Mouse (Mus musculus) macrophage (primary cell): ENCODE results near the gene Actg1. TPM values are rescaled to one million over a fixed set of nuclear protein-coding genes. Genes with fewer than 3 reads are reported as not detected.
A peak's percentile ranks its signal among the peaks of the same experiment; 100 is the strongest.

Experiments used
- H3K27ac ChIP-seq: fragments of 350-480 bp; formaldehyde crosslinking; 2 replicates; pipeline ENCODE4 v1.9.0; 2021
- H3K36me3 ChIP-seq: fragments of 350-480 bp; formaldehyde crosslinking; 2 replicates; pipeline ENCODE4 v1.9.0; 2021; ENCODE audit errors: inconsistent target
- H3K4me3 ChIP-seq: fragments of 350-480 bp; formaldehyde crosslinking; 2 replicates; pipeline ENCODE4 v1.9.0; 2021; ENCODE audit errors: inconsistent target
- H3K79me2 ChIP-seq: fragments of 350-480 bp; formaldehyde crosslinking; 2 replicates; pipeline ENCODE4 v1.9.0; 2021; ENCODE audit errors: inconsistent target
- WGBS: methylation state at CpG from one replicate; pipeline ENCODE4 v1.1.7; 2026; ENCODE audit warnings: inconsistent platforms; ENCODE audit not compliant: missing documents; 5-methylcytosine and 5-hydroxymethylcytosine counted together
- polyA plus RNA-seq: library from polyadenylated mRNA; stranded (reverse); fragments of 250-400 nt; gene quantifications from 3 replicates; pipeline ENCODE4 v1.2.4, GENCODE M21; 2018; ENCODE audit warnings: inconsistent platforms
- total RNA-seq, 78 experiments: library from RNA; depleted of rRNA; stranded (reverse); fragments of 250-400 nt; gene quantifications; 1 replicate in 9 of 78; 2 replicates in 24 of 78; 3 replicates in 43 of 78; 4 replicates in 2 of 78; pipeline ENCODE4 v1.2.4; 2018; ENCODE audit warnings: inconsistent platforms in 56 of 78

Actg1 gene
- total RNA-seq (2018; cell fraction: chromatin; rRNA removed), result 1,000 to 10,000 TPM in 2 of 26 experiments, 100 to 1,000 TPM in 24; 287 to 1,531 (median 530) TPM
- 1,000 to 10,000 TPM; 1,610 to 3,491 (median 2,081) TPM for total RNA-seq (2018; cell fraction: cytosol; rRNA removed)
- total RNA-seq (2018; cell fraction: nucleus; rRNA removed), result 1,000 to 10,000 TPM in 17 of 26 experiments, 100 to 1,000 TPM in 9; 698 to 2,123 (median 1,142) TPM
- 1,569 to 2,966 TPM (median 1,773 TPM) in 3 replicates for polyA plus RNA-seq

GRCm38 (mm10) chr11:120347791-120348683 lies at the start of gene Actg1:
Gene Actg1 (minus strand): TSS chr11:120348542.
- WGBS, result under 1% methylated on average over 92 of the region's 103 CpGs
- Histone ChIP-seq H3K36me3 (no peaks in the 10 kb centered on the region), H3K79me2 (peaks cover 39% of the 10 kb centered on the region), H3K27ac (peak within 1 kb of the TSS; percentile 98), H3K4me3 (peak within 1 kb of the TSS; percentile 85)

DNA sequence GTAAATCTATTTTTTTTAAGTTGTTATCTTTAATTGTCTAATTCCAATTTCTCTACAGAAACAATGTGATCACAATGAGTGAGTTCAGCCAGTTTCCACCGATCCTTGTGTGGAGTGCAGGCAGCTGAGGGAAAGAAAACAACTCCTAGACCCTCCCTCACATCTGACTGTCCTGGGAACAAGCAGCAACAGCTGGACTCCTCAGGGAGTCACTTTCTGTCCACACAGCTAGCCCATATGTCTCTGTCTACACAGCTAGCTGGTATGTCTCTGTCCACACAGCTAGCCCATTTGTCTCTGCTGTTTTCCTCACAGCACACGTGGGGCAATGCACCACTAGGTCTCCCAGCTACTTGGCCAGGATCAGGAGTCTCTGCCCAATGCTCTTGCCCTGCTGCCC lies 49.3 kb upstream of the Actg1 start:
- Histone ChIP-seq H3K36me3 (peaks cover 88% of the 10 kb centered on the region), H3K4me3 (no peak overlapping the region), H3K79me2 (peaks cover 73% of the 10 kb centered on the region; the same call in 1 of the 2 replicates), H3K27ac (no peak overlapping the region)
- 97% methylated on average over 2 of the region's 2 CpGs for WGBS

GRCm38 (mm10) chr11:120395661-120396060 lies 47.3 kb upstream of the Actg1 start:
- 80% methylated on average over 4 of the region's 4 CpGs for WGBS
- peaks cover 83% of the 10 kb centered on the region; the same call in 1 of the 2 replicates for H3K79me2 ChIP-seq
- no peak overlapping the region for H3K27ac ChIP-seq
- peaks cover 83% of the 10 kb centered on the region for H3K36me3 ChIP-seq
- H3K4me3 ChIP-seq, result no peak overlapping the region

GRCm38 (mm10) chr11:120388580-120388979 lies 40.2 kb upstream of the Actg1 start:
- Histone ChIP-seq H3K36me3 (peaks cover 61% of the 10 kb centered on the region), H3K27ac (no peak overlapping the region), H3K79me2 (peaks cover 23% of the 10 kb centered on the region; the same call in 1 of the 2 replicates), H3K4me3 (no peak overlapping the region)
- WGBS, result 93% methylated on average over 8 of the region's 9 CpGs

- Histone ChIP-seq H3K36me3 (peaks cover 62% of the 10 kb centered on the region), H3K27ac (no peak overlapping the region), H3K79me2 (peaks cover 9% of the 10 kb centered on the region; the same call in 1 of the 2 replicates), H3K4me3 (no peak overlapping the region)
- 54% methylated on average over 2 of the region's 2 CpGs for WGBS
Observed at GRCm38 (mm10) chr11:120387157-120387556, 38.8 kb upstream of the Actg1 start.

- no peak overlapping the region for H3K4me3 ChIP-seq
- 95% methylated on average over 6 of the region's 6 CpGs for WGBS
- peaks cover 62% of the 10 kb centered on the region for H3K36me3 ChIP-seq
- no peak overlapping the region for H3K27ac ChIP-seq
- peaks cover 4% of the 10 kb centered on the region; the same call in 1 of the 2 replicates for H3K79me2 ChIP-seq
Observed at GRCm38 (mm10) chr11:120386632-120387031, 38.3 kb upstream of the Actg1 start.

- H3K4me3 ChIP-seq, result no peak overlapping the region
- peaks cover 64% of the 10 kb centered on the region for H3K36me3 ChIP-seq
- H3K79me2 ChIP-seq, result no peaks in the 10 kb centered on the region
- H3K27ac ChIP-seq, result no peak overlapping the region
- WGBS, result 97% methylated on average over 9 of the region's 9 CpGs
Observed at GRCm38 (mm10) chr11:120382509-120382908, 34.2 kb upstream of the Actg1 start.

- H3K36me3 ChIP-seq, result peaks cover 58% of the 10 kb centered on the region
- no peak overlapping the region for H3K27ac ChIP-seq
- no peak overlapping the region for H3K4me3 ChIP-seq
- WGBS, result 84% methylated on average over 4 of the region's 4 CpGs
- H3K79me2 ChIP-seq, result no peaks in the 10 kb centered on the region
Observed at GRCm38 (mm10) chr11:120381157-120381556, 32.8 kb upstream of the Actg1 start.

- 90% methylated on average over 3 of the region's 3 CpGs for WGBS
- peaks cover 49% of the 10 kb centered on the region for H3K36me3 ChIP-seq
- no peak overlapping the region for H3K4me3 ChIP-seq
- H3K79me2 ChIP-seq, result no peaks in the 10 kb centered on the region
- H3K27ac ChIP-seq, result no peak overlapping the region
Observed at GRCm38 (mm10) chr11:120380271-120380670, 31.9 kb upstream of the Actg1 start.

- 11% methylated on average over 54 of the region's 54 CpGs for WGBS
- no peak within 1 kb of the TSS for H3K27ac ChIP-seq
- H3K79me2 ChIP-seq, result no peaks in the 10 kb centered on the region
- H3K36me3 ChIP-seq, result peaks cover 45% of the 10 kb centered on the region
- peak within 1 kb of the TSS; percentile 50 for H3K4me3 ChIP-seq
Observed at GRCm38 (mm10) chr11:120378611-120379540, 30.5 kb upstream of the Actg1 start, which contains the start of gene Faap100. Gene Faap100 (minus strand): TSS chr11:120378764.

DNA sequence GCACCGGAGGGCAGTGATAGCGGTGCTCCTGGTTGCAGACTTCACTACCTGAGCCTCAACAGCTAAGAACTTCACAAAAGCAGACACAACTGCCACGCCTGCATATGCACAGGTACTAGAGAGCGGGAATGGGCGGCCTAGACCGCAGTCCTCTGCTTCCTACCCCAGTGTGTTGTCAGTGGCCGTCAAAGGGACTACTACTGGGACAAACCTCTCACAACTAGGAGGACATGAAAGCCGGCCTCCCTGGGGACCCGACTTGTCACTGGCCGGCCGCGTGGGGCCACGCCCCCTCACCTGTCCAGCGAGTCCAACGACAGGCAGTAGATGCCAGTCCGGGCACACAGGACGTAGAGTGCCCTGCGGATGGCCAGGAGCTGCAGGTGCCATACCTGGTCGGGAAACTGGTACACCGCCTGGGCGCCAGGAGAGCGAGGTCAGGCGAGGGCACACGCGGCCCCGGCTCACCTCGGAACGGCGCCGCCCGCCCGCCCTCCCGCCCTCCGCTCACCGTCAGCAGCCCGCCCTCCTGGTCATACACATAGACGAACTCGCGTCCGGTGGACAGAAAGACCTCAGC lies 29.8 kb upstream of the Actg1 start:
- H3K27ac ChIP-seq, result no peak overlapping the region
- H3K79me2 ChIP-seq, result no peaks in the 10 kb centered on the region
- H3K4me3 ChIP-seq, result peak overlapping the region; percentile 50
- H3K36me3 ChIP-seq, result peaks cover 38% of the 10 kb centered on the region
- WGBS, result 3% methylated on average over 39 of the region's 40 CpGs

DNA sequence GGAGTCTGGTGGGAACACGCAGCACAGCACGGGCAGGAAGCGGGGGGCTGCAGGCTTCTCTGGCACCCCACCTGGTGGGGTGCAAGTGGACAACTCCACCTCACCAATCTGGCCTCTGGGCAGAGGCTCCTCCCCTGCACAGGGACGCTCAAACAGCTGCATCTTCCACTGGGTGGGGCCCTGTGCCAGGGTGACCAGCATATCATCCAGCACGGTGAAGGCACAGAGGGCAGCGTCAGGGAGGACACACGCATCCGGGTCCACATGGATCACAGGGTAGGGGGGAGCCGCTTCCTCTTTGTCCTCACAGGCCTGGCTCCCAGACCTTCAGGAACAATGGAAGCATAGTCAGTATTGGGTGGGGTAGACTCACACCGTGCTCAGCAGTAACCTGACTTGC lies 29.0 kb upstream of the Actg1 start:
- WGBS, result 75% methylated on average over 10 of the region's 10 CpGs
- Histone ChIP-seq H3K27ac (no peak overlapping the region), H3K79me2 (no peaks in the 10 kb centered on the region), H3K36me3 (peaks cover 30% of the 10 kb centered on the region), H3K4me3 (no peak overlapping the region)

GRCm38 (mm10) chr11:120376302-120377160 lies 28.2 kb upstream of the Actg1 start:
- WGBS, result 96% methylated on average over 17 of the region's 17 CpGs
- Histone ChIP-seq H3K79me2 (no peaks in the 10 kb centered on the region), H3K27ac (no peak overlapping the region), H3K4me3 (no peak overlapping the region), H3K36me3 (peaks cover 22% of the 10 kb centered on the region)
